In genomic region chrX:68950730-68951129, GRCm38 (mm10) we compare ENCODE assay signal across 11 mouse cellular contexts. TPM values are rescaled to one million over a fixed set of nuclear protein-coding genes. Genes with fewer than 3 reads are reported as not detected.
DNase-seq lines count a peak whose midpoint lies in the region; ATAC-seq lines count a peak whose summit lies in the region.
"Had no signal": no experiment of that assay in that cellular context is flagged by ENCODE, and none has a peak within 500 bp of the region (broad histone marks: within the 10 kb centered on the region; RNA-seq: fewer than 3 reads in every experiment).

No protein-coding gene starts in this region.

- H3K27ac ChIP-seq in hindbrain, embryonic 14.5 days, result no peak overlapping the region
- no peak overlapping the region for H3K27ac ChIP-seq in hindbrain, embryonic 16.5 days (ENCODE audit: low read depth, low read length)

- H3K4me1 ChIP-seq in hindbrain, embryonic 14.5 days (replicated peaks; ENCODE audit: control insufficient read depth, insufficient read depth, low read length), result no peaks in the 10 kb centered on the region
- no peaks in the 10 kb centered on the region for H3K4me1 ChIP-seq in hindbrain, embryonic 16.5 days (ENCODE audit: control insufficient read depth, insufficient read depth, low read depth, low read length)

- H3K9ac ChIP-seq in hindbrain, embryonic 14.5 days, result no peak overlapping the region
- no peak overlapping the region for H3K9ac ChIP-seq in hindbrain, embryonic 16.5 days (ENCODE audit: low read depth, low read length)

- 0 out of 2 replicates have a peak, but pooled peaks have one; percentile 31 for ATAC-seq in hindbrain, embryonic 14.5 days (ENCODE audit: low FRiP score)
- ATAC-seq in hindbrain, embryonic 16.5 days, result no peak
- no peak for ATAC-seq in erythroid progenitor cell, adult 5-6 weeks (replicated peaks; ENCODE audit: low FRiP score, poor library complexity, severe bottlenecking)
- no peak for ATAC-seq in CD4-positive, CD25-positive, alpha-beta regulatory T cell, adult 4 months

- H3K36me3 ChIP-seq in hindbrain, embryonic 14.5 days (replicated peaks; ENCODE audit: control insufficient read depth, insufficient read depth), result no peaks in the 10 kb centered on the region
- H3K36me3 ChIP-seq in hindbrain, embryonic 16.5 days (ENCODE audit: control insufficient read depth, insufficient read depth, low read length), result no peaks in the 10 kb centered on the region

- WGBS in hindbrain, embryonic 14.5 days, result 17% methylated on average over 1 of the region's 1 CpGs
- 21% methylated on average over 1 of the region's 1 CpGs for WGBS in hindbrain, embryonic 16.5 days

- H3K27me3 ChIP-seq in hindbrain, embryonic 14.5 days (ENCODE audit: control insufficient read depth, insufficient read depth, low read length), result no peaks in the 10 kb centered on the region
- no peaks in the 10 kb centered on the region for H3K27me3 ChIP-seq in hindbrain, embryonic 16.5 days (replicated peaks; ENCODE audit: control insufficient read depth, insufficient read depth, low read length)

- H3K4me3 ChIP-seq in hindbrain, embryonic 14.5 days (replicated peaks; ENCODE audit: low read length), result no peak overlapping the region
- H3K4me3 ChIP-seq in hindbrain, embryonic 16.5 days (ENCODE audit: low read length), result no peak overlapping the region

- intact Hi-C loops in left cerebral cortex, postnatal 10 days (cut with DNase I), result loop anchor here (5.0 to 10.0 kb wide), 2 partner anchors 1214 to 1377 kb away; no protein-coding TSS in a partner anchor

- no peaks in the 10 kb centered on the region for H3K9me3 ChIP-seq in hindbrain, embryonic 14.5 days (ENCODE audit: control insufficient read depth, low read length)
- H3K9me3 ChIP-seq in hindbrain, embryonic 16.5 days (ENCODE audit: control insufficient read depth, low read length), result no peaks in the 10 kb centered on the region

- H3K4me2 ChIP-seq in hindbrain, embryonic 14.5 days (replicated peaks), result no peak overlapping the region
- H3K4me2 ChIP-seq in hindbrain, embryonic 16.5 days (ENCODE audit: low read length), result no peak overlapping the region

- peak; percentile 73 for DNase-seq in hindbrain, embryonic 14.5 days (ENCODE audit: low spot score)
- DNase-seq in A20 (ENCODE audit: low read depth, low spot score), result peak; percentile 27
- peak; percentile 49 for DNase-seq in adipocyte (ENCODE audit: low spot score)
- DNase-seq in mesoderm, embryonic 11.5 days (ENCODE audit: low read depth, low spot score), result peak; percentile 20
- no peak for DNase-seq in left cerebral cortex, postnatal 10 days (ENCODE audit: extremely low spot score in 1 of 2, low spot score in 2 of 2)
- DNase-seq: cerebellum, adult 9-11 months; gastrocnemius, postnatal 14 days; kidney, postnatal 25 days had no signal

RNA-seq across cellular contexts. Expression of gene Gm6812, which starts 57.9 kb away (rescaled TPM):
- not detected in 2 replicates for polyA plus RNA-seq in hindbrain, embryonic 14.5 days (2014; fragmentation: Nextera tagmentation; extraction: Ambion mirVana)
- not detected in 2 replicates for polyA plus RNA-seq in hindbrain, embryonic 16.5 days (2015; fragmentation: Nextera tagmentation; extraction: Ambion mirVana)
- total RNA-seq in erythroid progenitor cell, adult 5-6 weeks (2015; ENCODE audit: low replicate concordance), result not detected in 2 replicates
- total RNA-seq in erythroid progenitor cell, adult 5-6 weeks (2017; ENCODE audit: low replicate concordance), result not detected in 2 replicates
- polyA plus RNA-seq in CD4-positive, CD25-positive, alpha-beta regulatory T cell, adult 4 months (2017; shearing (Covaris generic)), result not detected
- total RNA-seq in left cerebral cortex, postnatal 10 days (2021), result not detected
- total RNA-seq: gastrocnemius, postnatal 14 days had no signal

Comparison
In these comparisons a context has a peak if more than half of its experiments do, and no peak if none do; other contexts are left out.
1. DNase-seq: peak in hindbrain, embryonic 14.5 days (single experiment), A20 (single experiment), adipocyte (single experiment) and mesoderm, embryonic 11.5 days (single experiment); none in left cerebral cortex, postnatal 10 days (0 of 2).